Mouse (Mus musculus): ENCODE data around the gene Tigd3.

Gene Tigd3

DNA sequence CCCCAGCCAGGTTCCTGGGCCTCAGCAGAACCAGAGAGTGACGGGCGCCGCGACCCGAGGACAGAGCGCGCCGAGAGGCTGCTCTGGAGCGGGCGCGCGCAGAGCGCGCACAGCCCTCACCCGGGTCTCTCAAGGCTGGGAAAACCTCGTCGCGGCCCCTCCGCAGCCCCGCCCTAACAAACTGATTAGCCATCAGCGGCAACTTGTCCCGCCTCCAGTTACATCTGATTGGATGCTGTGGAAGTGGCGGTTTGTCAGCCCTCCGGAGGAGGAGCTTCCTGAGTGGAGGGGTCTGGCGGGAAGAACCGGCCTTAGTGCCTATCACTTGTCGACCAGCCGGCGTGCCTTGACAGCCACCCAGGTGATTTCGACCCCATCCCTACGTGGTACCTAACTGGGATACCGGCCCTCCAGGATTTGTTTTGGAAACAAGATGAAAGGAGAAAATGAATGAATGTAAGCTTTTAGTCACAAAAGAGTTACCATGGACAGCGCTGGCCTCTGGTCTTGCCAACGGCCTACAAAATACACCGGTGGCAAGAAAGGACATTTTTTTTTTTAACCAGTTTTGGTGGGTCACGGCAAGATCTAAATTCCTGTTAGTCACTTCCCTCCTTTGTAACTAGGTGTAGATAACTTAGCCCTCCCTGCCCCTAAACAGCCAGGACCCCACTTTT is at the start of gene Tigd3:
Gene Tigd3, minus strand, starts transcription at position 148 of the 677 bp plus-strand sequence.
- peak; percentile 95 for DNase-seq

DNA sequence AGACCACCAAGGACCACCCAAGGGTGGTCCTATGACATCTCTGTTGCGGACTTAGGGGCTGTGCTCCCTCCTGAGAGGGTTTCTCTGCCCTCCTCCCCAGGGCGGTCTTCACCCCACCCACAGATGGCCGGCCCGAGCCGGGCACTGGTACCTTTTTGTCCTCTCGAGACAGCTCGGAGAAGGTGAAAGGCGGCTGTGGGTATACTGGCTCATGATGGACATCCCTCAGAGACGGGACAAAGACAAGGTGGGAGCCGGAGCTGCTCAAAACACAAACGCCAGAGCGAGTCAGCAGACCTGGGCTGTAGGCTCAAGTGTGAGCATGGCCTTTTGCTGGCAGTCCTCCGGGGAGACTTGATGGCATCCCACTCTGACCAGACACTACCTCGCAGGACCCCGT is 49.5 kb upstream of the Tigd3 start:
- DNase-seq, result no peak

DNA sequence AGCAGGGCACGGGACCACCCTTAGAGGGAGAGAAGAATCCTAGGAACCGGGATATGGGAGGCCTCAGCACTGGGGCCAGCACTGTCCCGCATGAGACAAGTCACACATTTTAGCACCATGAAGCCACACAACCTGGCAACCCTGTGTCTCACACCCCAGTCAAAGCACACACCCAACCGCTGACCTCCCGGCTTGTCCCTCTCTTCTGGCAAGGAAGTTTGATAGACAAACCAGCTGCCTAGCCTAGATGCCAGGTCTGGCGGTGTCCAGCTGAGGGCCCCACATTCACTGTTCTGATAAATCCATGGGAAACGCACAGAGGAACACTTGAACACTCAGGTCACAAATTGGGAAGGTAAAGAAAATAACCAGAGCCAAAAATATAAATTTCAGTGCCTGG is 48.6 kb upstream of the Tigd3 start:
- no peak for DNase-seq

DNA sequence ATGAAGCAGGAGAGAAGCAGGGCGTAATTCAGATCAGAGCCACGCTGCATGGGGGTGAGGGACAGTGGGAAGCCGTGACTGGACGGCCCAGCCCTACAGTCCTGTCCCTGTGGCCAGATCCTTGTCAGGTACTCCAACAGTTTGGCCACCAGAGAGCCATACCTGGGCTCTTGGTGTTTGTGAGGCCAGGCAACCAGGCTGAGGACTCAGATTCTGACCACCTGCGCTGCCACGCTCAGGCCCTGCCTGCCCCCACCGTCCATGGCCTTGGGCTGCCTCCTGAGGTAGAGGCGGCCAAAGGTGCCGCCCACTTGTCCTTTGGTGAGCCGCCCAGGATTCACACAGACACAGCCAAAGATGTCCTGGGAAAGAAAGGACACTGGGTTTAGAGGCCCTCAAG is 46.7 kb upstream of the Tigd3 start:
- no peak for DNase-seq

DNA sequence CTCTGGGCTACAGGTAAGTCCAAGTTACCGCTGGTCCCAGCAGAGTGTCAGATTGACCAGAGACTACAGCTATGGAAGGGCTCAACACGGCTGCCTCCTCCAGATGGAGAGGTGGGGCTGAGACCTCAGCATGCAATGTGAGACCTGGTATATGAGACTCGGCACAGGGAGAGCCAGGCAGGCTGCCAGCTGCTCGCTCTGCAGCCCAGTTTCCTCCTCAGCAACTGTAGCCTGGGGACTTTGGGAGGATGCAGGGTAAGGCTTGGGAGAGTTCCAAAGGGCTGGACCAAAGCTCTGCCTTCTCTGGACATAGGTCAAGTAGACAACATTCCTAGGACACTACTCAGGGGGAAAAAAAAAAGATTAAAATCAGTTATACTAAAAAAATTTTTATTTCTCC is 46.2 kb upstream of the Tigd3 start:
- DNase-seq, result peak; percentile 91

DNA sequence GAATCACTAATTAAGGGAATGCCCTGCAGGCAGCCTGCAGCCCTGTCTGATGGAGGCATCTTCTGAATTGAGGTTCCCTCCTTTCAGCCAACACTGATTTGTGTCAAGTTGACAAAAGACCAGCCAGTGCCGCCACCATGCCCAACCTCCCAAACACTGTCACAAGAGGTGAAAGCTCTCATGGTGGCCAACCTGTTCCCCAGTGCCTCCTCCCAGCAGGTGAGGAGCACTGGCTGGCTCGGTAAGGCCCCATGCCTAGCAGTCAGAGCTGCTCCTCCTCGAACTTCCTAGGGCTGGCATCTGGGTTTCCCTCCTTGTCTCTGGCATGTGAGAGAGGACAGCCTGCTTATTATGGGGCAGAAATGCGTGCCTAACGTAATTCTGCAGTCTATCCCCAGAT is 45.8 kb upstream of the Tigd3 start:
- no peak for DNase-seq

DNA sequence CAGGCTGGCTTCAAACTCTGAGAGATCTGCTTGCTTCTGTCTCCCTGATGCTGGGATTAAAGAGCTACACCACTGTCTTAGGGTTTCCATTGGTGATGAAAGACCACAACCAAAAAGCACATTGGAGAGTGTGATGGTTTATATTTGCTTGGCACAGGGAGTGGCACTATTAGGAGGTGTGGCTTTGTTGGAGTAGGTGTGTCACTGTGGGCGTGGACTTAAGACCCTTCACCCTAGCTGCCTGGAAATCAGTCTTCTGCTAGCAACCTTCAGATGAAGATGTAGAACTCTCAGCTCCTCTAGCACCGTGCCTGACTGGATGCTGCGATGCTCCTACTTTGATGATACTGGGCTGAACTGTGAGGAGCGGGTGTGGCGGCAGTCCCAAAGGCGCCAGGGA is 44.6 kb upstream of the Tigd3 start:
- no peak for DNase-seq

DNA sequence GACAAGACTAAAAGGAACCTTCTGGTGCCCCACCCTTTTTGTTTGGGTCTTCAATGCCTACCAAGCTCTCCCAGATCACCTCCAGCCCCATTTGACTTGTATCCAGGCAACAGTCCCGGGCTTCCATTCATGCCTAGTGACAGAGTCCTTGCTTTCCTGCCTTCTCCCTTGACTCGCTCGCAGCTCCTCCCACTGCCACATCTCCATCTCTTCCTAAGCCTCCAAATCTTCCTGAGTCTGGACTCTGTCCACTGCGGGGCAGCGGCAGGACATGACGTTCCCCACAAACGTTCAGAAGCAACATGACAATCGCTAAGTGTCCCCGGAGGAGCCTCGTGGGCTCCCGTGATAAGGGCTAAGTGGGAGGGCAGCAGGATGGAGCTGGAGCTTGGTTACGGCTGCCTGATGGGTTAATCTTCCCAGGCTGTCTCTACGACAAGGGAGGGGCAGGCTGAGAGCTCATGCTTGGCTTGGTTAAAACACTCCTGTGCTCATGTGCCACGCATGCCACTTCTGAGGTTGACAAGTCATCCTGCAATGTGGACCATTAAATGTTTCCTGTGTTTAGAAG is 44.0 kb upstream of the Tigd3 start:
- no peak for DNase-seq

DNA sequence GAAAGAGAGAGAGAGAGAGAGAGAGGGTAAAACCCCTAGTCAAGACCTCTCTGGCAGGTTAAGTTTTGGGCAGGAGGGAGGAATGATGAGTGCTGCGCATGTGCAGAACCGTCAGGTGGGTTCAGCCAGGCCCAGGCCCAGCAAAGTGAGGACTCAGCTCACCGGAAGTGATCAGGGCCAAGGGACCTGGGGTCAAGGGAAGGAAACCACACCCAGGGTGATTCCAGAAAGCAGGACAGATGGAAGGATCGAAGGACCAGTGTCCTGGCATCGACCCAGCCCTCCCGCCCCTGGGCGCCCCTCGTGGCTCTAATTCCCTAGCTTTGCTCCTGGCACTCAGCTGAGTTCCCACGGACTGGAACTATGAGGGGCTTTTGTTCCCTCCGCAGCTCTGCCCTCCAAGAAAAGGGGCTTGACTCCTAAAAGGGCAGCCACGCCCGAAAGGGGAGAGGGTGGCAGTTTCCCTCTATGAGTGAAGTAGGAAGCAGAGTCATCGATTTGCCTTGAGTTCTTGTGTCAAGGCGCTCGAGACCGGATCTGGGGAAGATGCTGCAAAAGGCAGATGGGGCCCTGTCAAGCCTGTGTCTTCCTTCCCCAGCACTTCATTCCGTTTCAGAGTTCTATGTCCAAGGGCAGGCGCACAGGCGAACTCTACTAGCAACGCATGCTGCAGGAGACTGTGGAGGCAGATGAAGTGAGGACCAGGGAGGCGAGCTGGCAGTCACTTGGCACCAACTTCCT is 43.3 kb upstream of the Tigd3 start:
- DNase-seq, result no peak

DNA sequence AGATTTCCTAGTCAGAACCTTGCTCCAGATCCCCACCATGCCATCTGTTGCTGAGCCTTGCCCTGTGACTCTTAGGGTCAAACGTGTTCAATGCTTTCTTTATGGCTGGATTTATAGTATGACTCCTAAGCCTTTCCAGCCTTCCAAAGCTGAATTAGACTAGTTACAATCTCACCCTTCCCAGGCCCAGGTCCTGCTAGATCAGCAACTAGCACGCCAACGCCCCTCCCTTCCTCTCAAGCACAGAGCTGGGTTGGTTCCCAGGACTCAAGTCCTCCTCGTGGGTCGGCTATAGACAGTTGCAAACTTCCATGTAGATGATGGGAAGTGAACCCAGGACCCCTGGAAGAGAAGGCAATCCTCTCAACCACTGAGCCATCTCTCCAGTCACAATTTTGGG is 41.7 kb upstream of the Tigd3 start:
- no peak for DNase-seq

DNA sequence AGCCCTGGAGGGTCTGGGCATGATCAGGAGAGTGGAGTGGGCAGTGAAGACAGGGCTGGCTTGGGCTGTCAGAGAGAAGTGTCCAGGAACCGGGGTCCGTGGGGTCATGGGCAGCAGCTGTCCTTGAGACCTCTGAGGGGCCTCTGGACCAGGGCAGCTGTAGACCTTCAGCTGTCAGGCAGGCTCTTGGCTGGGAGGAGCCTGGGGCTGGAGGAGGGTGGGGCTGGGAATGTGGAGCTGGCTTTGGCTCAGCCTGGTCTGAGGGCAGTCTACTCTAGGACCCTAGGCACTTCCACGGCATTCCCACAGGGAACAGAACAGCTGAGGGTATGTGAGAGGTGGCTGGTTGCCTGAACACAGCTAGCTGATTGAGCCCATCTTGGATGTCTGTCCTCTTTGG is 41.3 kb upstream of the Tigd3 start:
- DNase-seq, result no peak

DNA sequence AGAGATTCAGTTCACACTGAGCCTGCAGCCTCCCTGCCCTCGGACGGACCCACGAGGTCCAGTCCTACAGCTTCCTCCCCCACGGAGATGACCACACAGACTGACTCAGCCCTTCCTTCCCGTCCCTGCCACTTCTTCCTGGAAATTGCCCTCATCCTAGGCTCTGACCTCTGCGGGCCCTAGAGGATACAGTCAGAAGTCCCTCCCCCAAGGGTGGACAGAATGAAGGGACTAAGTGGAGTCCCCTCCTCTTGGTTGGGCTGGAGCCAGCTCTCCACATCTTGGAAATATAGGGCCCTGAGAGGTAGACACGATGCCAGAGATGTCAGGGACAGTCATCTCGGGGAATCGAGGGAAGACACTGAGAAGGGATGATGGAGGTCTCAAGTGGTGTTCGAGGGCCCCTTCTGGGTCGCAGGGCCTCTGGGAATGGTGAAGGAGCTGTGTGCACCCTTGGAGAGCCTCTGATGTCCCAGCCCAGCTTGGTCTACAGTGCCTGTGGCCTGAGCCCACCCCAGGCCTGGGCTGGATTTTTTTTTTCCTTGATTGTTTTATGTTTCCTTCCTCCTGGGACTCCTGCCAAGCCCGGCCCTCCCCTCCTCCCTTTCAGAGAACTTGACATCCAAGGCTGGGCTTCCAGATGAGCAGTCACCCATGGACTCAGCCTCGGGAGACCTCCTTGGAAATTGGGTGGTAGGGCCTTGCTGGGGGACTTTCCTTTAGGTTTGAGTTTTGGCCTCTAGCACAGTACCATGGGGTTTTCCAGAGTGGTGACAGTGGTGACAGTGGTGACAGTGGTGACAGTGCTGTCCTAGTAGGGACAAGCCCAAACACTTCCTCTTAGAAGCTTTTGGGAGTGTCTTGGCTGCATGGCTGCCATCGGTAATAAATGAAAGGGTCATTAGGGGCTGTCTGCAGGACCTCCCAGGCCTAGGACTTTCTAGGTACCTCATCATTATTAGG is 36.0 kb upstream of the Tigd3 start:
- peak; percentile 85 for DNase-seq

DNA sequence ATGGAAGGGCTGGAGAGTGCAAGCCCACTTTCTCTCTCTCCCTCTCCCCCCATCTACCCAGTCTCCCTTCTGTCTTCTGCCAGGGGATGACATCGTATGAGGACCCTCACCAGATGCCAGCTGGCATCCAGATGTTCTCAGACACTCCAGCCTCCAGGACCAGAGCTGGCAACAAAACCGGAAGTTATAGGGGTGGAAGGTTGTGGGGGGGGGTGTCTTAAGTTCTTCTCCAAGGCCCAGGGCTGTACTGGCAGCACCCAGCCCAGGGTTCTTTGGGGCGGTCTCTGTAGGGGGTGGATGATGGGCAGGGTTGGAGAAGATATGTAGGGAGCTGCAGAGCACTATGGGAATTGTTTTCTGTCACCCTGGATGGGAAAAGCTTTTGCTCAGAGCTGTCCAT is 34.6 kb upstream of the Tigd3 start:
- no peak for DNase-seq

DNA sequence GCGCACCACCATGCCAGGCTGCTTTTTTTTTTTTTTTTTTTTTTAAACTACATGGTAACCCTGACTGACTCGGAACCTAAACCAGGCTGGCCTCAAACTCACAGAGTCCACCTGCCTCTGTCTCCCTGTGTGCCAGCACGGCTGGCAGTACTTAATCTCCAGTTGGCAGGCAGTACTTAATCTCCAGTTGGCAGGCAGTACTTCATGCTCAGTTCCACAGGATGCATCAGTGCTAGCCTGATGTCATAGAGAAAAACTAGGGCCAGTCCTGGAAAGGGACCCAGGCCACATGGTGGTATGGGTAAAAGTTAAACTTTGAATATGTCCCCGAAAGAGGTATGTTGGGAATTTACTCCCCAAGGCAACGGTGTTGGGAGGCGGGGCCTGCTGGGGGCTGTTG is 34.2 kb upstream of the Tigd3 start:
- DNase-seq, result no peak

DNA sequence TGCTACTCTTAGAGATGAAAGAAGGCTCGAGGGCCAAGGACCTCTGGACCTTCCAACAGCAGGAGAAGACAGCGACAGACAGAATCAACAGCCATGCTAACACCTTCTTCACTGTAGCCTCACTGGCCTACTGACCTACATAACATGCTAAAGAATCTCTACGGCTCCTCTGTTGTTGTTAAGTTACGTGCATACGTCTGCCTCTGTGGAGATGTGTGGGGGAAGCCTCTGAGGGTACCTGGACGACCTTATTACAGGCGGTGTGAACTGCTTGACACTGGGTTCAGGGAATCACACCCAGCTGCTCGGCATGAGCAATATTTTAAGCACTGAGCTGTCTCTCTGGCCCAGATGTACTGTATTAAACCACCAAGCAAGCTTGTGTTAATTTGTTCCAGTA is 33.6 kb upstream of the Tigd3 start:
- no peak for DNase-seq

DNA sequence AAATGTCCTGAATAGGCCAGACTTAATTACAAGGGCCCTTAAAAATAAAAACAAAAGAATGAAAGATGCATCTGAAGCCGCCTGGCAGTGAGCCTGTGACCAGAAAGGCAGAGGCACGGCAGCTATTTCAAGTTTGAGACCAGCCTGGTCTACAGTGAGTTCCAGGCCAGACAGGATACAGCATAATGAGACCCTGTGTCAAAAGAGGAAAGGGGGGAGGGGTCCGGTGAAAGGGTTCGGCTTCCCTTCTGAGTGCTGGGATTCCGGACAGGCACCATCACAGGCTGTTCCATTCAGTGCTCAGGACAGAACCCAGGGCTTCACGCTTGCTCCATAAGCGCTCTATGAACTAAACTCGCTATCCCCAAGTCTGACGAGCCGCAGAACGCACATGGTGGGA is 33.1 kb upstream of the Tigd3 start:
- DNase-seq, result no peak

DNA sequence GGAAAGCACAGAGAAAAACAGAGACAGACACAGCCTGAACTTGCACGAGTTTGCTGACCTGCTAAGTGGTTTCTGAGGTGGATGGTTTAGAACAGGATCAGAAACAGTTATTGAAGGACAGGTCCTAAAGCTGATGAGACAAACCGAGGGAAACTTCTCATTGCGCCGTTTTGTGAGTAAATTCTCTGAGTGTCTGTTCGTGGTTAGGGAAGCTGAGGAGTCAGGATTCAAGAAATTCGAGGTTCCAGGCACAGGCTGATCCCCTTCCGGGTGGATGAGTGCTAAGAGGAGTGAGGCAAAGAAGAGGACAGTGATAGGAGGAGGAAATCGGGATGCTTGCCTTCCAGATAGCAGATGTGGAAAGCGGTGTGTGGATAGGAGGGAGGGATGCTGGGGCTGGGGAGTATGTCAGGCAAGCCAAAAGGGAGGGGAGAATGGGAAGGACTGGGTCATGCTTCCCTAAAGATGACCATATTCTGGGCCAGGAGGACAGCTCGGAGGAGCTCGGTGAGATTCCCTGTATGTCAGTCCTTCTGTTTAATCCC is 31.4 kb upstream of the Tigd3 start:
- DNase-seq, result no peak

DNA sequence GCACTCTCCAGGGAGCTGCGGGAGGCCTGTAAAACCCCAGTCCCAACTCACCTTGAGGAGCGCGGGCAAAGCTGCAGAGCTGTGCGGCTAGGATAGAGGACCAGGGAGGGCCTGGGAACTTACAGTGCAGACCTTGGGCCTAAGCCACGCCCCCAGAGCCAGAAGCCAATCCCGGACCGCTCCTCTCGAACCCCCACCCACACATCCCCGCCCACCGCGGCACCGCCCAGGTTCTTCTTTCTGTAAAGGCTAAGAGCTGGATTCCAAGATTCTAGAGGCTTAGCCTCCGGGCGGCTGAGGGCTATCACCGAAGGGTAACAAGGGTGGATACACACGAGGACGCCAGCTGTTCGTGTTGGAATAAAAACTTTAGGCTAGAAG is 30.8 kb upstream of the Tigd3 start, which contains the start of gene Cdc42ep2:
Gene Cdc42ep2, minus strand, starts transcription at position 104 of the 381 bp plus-strand sequence.
- DNase-seq, result peak; percentile 97

DNA sequence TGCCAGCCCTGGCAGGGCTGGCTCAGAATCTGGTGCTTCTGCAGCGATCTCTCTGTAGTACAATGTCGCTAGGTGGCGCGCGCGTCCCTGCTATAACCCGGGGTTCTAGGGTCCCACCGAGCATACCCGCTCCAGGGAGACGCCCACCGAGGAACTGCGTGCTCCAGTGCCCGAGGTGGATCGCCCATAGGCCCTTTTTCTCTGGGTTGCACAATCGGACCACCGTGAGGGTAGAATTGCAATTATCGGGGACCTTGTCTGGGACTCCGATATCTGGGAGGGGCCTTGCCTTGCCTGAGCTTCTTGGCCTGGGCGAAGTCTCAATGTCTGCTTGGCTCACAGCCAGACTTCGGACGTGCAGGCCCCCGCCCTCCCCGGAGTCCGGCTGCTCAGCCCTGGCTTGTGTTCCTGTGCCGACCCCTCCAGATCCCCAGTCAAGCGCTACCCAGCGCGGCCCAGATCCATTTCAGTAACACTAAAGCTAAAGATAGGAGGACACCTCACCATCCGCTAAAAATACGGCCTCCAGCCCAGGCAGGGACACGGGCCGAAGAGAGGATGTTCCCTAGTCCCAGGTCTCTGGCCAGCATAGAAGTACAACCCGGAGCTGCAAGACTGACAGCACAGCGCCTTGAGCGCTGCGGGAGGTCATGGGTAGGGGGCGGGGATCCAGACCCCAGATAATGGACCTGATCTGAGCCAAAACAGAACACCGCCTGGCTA is 30.2 kb upstream of the Tigd3 start:
- DNase-seq, result peak; percentile 93

DNA sequence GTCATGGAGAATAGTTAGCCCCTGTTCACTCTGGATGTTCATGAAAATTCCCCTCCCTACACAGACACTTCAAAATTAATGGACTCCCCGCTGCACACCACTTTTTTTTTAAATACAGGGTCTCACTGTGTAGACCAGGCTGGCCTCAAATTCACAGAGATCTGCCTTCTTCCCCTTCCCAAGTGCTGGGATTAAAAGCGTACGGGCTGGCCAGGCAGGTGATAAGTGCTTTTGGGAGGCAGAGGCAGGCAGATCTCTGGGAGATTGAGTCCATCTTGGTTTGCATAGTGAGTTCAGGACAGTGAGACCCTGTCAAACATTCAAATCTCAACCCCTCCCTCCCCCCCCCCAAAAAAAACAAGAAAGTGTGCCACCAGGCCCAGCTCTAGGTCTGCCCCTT is 29.0 kb upstream of the Tigd3 start:
- no peak for DNase-seq

DNA sequence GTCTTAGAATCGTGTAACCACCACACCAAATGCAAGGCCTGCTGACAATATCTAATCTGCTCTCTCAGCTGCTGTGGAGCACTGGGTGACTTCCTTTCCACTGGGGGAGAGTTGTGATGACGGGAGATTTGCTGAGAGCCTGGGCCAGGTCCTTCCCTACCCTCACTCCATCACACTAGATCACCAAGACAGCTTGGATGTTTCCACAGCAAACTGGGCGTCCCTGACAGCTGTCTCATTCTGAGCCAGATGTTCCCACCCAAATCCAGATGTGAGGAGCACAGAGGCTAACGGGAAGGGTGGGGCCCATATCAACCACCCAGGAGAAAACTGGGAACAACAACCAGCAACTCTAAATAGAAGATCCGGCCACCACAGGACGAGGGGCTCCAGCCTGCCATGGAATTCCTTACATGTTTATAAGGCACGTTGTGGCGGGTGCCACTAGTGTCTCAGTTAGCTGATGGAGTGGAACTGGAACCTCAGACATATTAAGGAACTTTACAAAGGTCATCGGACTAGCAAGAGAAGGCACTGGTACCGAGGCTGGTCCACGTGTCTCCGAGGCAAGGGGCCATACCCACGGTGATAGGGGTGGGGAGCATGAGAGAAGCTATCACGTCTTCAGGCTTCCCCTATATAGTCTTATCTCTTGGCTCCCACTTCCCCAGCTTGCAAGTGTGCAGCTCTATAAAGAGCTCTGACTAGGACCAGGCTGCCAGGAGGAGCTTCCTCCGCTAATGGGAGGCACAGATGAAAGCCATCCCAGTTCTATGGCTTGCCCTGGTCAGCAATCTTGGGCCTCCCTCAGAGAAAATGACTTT is 28.4 kb upstream of the Tigd3 start:
- no peak for DNase-seq
